Mouse (Mus musculus): ENCODE results near the gene B230104I21Rik. TPM values are rescaled to one million over a fixed set of nuclear protein-coding genes. Genes with fewer than 3 reads are reported as not detected.

B230104I21Rik gene
- polyA plus RNA-seq, 1 experiment from 2014 or later = not detected

DNA sequence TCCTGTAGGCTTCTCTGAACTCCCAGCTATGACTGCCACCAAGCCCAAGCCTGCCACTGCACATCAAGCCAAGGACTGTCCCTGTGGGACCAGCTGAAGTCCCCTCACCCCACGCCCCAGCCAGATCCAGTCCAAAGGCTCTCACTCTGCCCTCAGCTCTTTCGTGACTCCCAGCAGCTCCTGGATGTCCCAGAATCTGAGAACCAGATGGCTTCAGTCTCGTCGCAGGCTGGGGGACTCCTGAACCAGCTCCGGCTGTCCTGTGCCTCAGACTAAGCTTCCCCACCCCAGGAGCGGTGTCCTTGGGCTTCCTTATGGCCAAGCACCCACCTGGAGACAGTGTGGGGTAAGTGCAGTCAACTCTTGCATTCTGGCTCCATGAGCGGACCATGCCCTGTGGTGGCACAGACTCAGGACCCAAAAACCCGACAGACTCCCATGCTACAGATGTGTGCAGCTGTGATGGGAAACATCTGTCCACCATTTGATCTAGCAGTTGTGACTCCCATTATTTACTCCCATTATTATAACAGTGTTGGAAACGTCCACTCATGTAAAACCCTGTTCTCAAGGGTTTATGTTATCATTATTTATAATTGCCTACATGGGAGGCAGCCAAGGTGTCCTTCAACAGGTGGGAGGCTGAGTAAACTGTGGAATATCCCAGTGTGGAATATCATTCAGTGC lies 25.2 kb upstream of the B230104I21Rik start:
- H3K9ac ChIP-seq (replicated peaks; ENCODE audit: low read length) = no peak overlapping the region
- WGBS = 76% methylated on average over 9 of the region's 9 CpGs

DNA sequence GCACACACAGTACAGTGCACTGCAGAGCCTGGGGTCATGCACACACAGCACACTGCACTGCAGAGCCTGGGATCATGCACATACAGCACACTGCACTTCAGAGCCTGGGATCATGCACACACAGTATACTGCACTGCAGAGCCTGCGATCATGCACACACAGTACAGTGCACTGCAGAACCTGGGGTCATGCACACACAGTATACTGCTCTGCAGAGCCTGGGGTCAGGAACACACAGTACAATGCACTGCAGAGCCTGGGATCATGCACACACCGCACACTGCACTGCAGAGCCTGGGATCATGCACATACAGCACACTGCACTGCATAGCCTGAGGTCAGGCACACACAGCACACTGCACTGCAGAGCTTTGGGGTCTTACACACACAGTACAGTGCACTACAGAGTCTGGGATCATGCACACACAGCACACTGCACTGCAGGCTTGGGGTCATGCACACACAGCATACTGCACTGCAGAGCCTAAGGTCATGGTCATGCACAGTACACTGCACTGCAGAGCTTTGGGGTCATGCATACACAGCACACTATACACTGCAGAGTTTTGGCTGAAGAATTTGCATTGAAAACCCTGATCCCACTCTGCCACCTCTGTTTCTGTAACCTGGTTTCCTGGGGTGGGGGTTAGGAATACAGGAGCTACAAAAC lies 23.6 kb upstream of the B230104I21Rik start:
- no peak overlapping the region for H3K9ac ChIP-seq (replicated peaks; ENCODE audit: low read length)
- no peaks in the 10 kb centered on the region for H3K27me3 ChIP-seq (ENCODE audit: control insufficient read depth, insufficient read depth, low read length)
- no peaks in the 10 kb centered on the region for H3K36me3 ChIP-seq (replicated peaks; ENCODE audit: control insufficient read depth, insufficient read depth, low read depth, low read length)
- no peaks in the 10 kb centered on the region for H3K9me3 ChIP-seq (replicated peaks; ENCODE audit: control insufficient read depth, low read length)
- 0 out of 2 replicates have a peak overlapping the region, but pooled peaks have one; percentile 35 for H3K27ac ChIP-seq (replicated peaks; ENCODE audit: low read depth, low read length)
- H3K4me3 ChIP-seq (ENCODE audit: low read depth, low read length) = no peak overlapping the region
- H3K4me2 ChIP-seq (ENCODE audit: low read depth, low read length) = no peak overlapping the region
- no peaks in the 10 kb centered on the region for H3K4me1 ChIP-seq (ENCODE audit: control insufficient read depth, insufficient read depth, low read length)
- DNase-seq (ENCODE audit: low spot score) = no peak
- WGBS = 86% methylated on average over 2 of the region's 2 CpGs
- ATAC-seq (replicated peaks; ENCODE audit: insufficient number of reproducible peaks, low FRiP score, low TSS enrichment, low read depth) = peak; percentile 63

More for the DNA sequence above, 25.2 kb upstream of the B230104I21Rik start:
- Histone ChIP-seq H3K27me3 (ENCODE audit: control insufficient read depth, insufficient read depth, low read length) (no peaks in the 10 kb centered on the region), H3K4me1 (ENCODE audit: control insufficient read depth, insufficient read depth, low read length) (no peaks in the 10 kb centered on the region), H3K4me2 (ENCODE audit: low read depth, low read length) (no peak overlapping the region), H3K9me3 (replicated peaks; ENCODE audit: control insufficient read depth, low read length) (no peaks in the 10 kb centered on the region), H3K4me3 (ENCODE audit: low read depth, low read length) (no peak overlapping the region), H3K27ac (replicated peaks; ENCODE audit: low read depth, low read length) (no peak overlapping the region), H3K36me3 (replicated peaks; ENCODE audit: control insufficient read depth, insufficient read depth, low read depth, low read length) (no peaks in the 10 kb centered on the region)
- no peak for DNase-seq (ENCODE audit: low spot score)
- ATAC-seq (replicated peaks; ENCODE audit: insufficient number of reproducible peaks, low FRiP score, low TSS enrichment, low read depth) = no peak

DNA sequence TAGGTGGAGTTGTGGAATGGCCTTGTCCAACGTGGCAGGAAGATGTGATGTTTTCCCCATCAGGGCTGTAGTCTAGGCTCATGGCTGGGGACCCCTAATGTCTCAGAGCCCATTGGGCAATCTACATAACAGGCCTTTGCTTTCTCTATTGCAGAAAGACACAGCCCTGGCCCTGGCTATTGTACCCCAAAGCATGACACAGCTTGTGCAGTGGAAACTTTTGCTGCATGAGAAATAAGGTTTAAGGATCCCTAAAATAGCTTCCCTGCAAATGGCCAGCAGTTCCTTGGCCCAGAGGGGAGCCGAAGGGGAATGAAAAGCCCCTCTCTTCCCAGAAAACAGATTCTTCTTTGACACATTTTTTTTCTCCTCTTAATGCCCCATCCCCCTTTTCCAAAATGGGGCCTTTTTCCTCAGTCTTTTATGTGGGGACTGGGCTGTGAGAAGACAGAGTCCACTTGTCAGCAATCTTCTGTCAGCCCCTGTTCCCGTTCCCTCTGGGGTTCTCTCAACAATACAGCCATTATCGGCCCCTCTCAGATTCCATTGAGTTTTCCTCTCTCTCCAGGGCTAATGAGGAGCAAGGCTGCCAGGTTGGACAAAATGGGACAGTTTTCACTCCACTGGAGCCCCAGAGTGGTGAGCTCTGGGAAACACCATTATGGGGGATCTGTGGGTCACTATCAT lies 22.8 kb upstream of the B230104I21Rik start:
- 24% methylated on average over 4 of the region's 4 CpGs for WGBS
- H3K27ac ChIP-seq (replicated peaks; ENCODE audit: low read depth, low read length) = 0 out of 2 replicates have a peak overlapping the region, but pooled peaks have one; percentile 35
- H3K27me3 ChIP-seq (ENCODE audit: control insufficient read depth, insufficient read depth, low read length) = no peaks in the 10 kb centered on the region
- DNase-seq (ENCODE audit: low spot score) (no peak), ATAC-seq (replicated peaks; ENCODE audit: insufficient number of reproducible peaks, low FRiP score, low TSS enrichment, low read depth) (no peak)
- no peaks in the 10 kb centered on the region for H3K4me1 ChIP-seq (ENCODE audit: control insufficient read depth, insufficient read depth, low read length)
- H3K9me3 ChIP-seq (replicated peaks; ENCODE audit: control insufficient read depth, low read length) = no peaks in the 10 kb centered on the region
- H3K4me2 ChIP-seq (ENCODE audit: low read depth, low read length) = no peak overlapping the region
- no peak overlapping the region for H3K4me3 ChIP-seq (ENCODE audit: low read depth, low read length)
- H3K9ac ChIP-seq (replicated peaks; ENCODE audit: low read length) = no peak overlapping the region
- H3K36me3 ChIP-seq (replicated peaks; ENCODE audit: control insufficient read depth, insufficient read depth, low read depth, low read length) = no peaks in the 10 kb centered on the region; the same call in 1 of the 2 replicates

DNA sequence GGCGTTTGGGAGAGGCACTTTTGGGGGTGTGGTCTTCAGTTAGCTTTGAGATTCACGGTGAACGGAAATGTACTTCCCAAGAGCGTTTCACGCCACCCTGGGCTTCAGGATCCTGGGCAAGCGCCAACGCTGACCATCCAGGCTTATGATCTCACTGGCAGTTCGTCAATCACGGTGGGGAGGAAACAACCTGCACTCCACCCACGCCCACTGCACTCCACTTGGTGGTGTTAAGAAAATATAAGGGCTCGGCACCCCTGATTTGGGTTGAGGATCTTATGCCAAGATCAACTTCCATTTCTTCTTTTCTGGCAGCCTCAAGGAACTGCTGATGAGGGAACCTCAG lies 22.3 kb upstream of the B230104I21Rik start:
- DNase-seq (ENCODE audit: low spot score) = no peak
- H3K36me3 ChIP-seq (replicated peaks; ENCODE audit: control insufficient read depth, insufficient read depth, low read depth, low read length) = no peaks in the 10 kb centered on the region; the same call in 1 of the 2 replicates
- H3K27me3 ChIP-seq (ENCODE audit: control insufficient read depth, insufficient read depth, low read length) = no peaks in the 10 kb centered on the region
- no peaks in the 10 kb centered on the region for H3K4me1 ChIP-seq (ENCODE audit: control insufficient read depth, insufficient read depth, low read length)
- 70% methylated on average over 11 of the region's 11 CpGs for WGBS
- no peak overlapping the region for H3K4me3 ChIP-seq (ENCODE audit: low read depth, low read length)
- no peak overlapping the region for H3K9ac ChIP-seq (replicated peaks; ENCODE audit: low read length)
- no peak overlapping the region for H3K4me2 ChIP-seq (ENCODE audit: low read depth, low read length)
- no peak overlapping the region for H3K27ac ChIP-seq (replicated peaks; ENCODE audit: low read depth, low read length)
- no peak for ATAC-seq (replicated peaks; ENCODE audit: insufficient number of reproducible peaks, low FRiP score, low TSS enrichment, low read depth)
- no peaks in the 10 kb centered on the region for H3K9me3 ChIP-seq (replicated peaks; ENCODE audit: control insufficient read depth, low read length)

DNA sequence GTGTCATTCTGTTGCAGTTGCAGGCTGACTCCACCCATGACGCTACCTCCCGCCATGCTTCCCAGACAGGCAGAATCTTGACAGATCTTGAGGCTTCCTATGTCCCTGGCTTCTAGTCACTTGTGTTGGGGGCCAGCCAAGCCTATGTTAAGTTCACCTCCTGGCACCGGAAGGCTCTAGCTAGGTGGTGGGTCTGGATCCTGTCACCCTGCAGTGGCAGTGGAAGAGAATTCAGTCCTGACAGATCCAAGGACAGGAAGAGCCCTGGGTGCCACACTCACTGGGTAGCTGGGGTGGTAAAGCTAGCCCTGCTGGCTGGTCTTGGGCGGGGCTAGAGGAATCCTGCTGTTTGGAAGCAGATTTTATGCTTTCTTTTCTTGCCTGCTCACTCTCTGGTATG lies 10.5 kb upstream of the B230104I21Rik start:
- no peak for DNase-seq (ENCODE audit: low spot score)
- ATAC-seq (replicated peaks; ENCODE audit: insufficient number of reproducible peaks, low FRiP score, low TSS enrichment, low read depth) = no peak
- no peaks in the 10 kb centered on the region for H3K9me3 ChIP-seq (replicated peaks; ENCODE audit: control insufficient read depth, low read length)
- H3K9ac ChIP-seq (replicated peaks; ENCODE audit: low read length) = no peak overlapping the region
- no peaks in the 10 kb centered on the region for H3K36me3 ChIP-seq (replicated peaks; ENCODE audit: control insufficient read depth, insufficient read depth, low read depth, low read length)
- H3K4me1 ChIP-seq (ENCODE audit: control insufficient read depth, insufficient read depth, low read length) = no peaks in the 10 kb centered on the region; the same call in 1 of the 2 replicates
- H3K27ac ChIP-seq (replicated peaks; ENCODE audit: low read depth, low read length) = no peak overlapping the region
- WGBS = 73% methylated on average over 4 of the region's 4 CpGs
- H3K4me3 ChIP-seq (ENCODE audit: low read depth, low read length) = no peak overlapping the region
- H3K27me3 ChIP-seq (ENCODE audit: control insufficient read depth, insufficient read depth, low read length) = no peaks in the 10 kb centered on the region
- H3K4me2 ChIP-seq (ENCODE audit: low read depth, low read length) = no peak overlapping the region

DNA sequence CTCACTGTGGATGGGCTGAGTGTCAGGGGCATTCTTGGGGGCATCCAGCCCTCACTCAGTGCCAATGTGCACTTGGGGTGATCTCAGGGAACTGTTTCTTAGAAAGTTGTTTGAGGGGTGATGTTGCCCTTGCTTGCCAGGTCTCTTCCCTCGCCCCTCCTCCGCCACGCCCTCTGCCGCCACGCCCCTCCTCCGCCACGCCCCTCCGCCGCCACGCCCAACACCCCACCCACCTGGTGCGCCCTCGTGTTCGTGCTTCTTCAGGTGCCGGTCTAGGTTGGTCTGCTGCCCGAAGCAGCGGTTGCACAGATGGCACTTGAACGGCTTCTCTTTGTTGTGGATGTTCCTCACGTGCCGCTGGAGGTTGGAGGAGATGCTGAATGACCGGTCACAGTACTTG lies 7.5 kb upstream of the B230104I21Rik start:
- DNase-seq (ENCODE audit: low spot score) = no peak
- no peak overlapping the region for H3K9ac ChIP-seq (replicated peaks; ENCODE audit: low read length)
- H3K4me1 ChIP-seq (ENCODE audit: control insufficient read depth, insufficient read depth, low read length) = peaks cover 4% of the 10 kb centered on the region; the same call in 1 of the 2 replicates
- H3K36me3 ChIP-seq (replicated peaks; ENCODE audit: control insufficient read depth, insufficient read depth, low read depth, low read length) = no peaks in the 10 kb centered on the region
- H3K9me3 ChIP-seq (replicated peaks; ENCODE audit: control insufficient read depth, low read length) = no peaks in the 10 kb centered on the region
- no peak overlapping the region for H3K4me3 ChIP-seq (ENCODE audit: low read depth, low read length)
- no peak overlapping the region for H3K27ac ChIP-seq (replicated peaks; ENCODE audit: low read depth, low read length)
- 9% methylated on average over 20 of the region's 20 CpGs for WGBS
- no peak overlapping the region for H3K4me2 ChIP-seq (ENCODE audit: low read depth, low read length)
- ATAC-seq (replicated peaks; ENCODE audit: insufficient number of reproducible peaks, low FRiP score, low TSS enrichment, low read depth) = peak; percentile 4; the same call in 1 of the 2 replicates
- no peaks in the 10 kb centered on the region for H3K27me3 ChIP-seq (ENCODE audit: control insufficient read depth, insufficient read depth, low read length)

DNA sequence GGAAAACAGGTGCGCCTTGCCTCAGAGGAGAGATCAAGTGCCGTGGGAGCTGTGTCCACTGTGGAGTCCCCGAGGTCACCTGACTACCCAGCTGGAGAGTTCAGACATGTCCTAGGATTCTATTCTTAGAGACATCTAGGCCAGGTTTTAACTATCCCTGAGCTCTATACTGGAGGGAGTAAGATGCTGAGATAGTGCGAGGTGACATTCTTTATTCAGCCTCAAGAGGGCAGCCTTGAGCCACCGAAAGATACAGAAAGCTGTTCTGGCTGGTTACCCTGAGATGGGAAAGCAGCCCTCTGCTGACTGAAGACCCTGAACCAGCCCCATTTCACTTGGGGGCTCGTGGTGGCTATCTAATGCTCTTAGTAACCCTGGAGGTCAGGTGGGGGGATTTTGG lies 7.1 kb upstream of the B230104I21Rik start:
- WGBS = 9% methylated on average over 6 of the region's 6 CpGs
- no peak overlapping the region for H3K4me2 ChIP-seq (ENCODE audit: low read depth, low read length)
- H3K9me3 ChIP-seq (replicated peaks; ENCODE audit: control insufficient read depth, low read length) = no peaks in the 10 kb centered on the region
- H3K27me3 ChIP-seq (ENCODE audit: control insufficient read depth, insufficient read depth, low read length) = no peaks in the 10 kb centered on the region
- no peak overlapping the region for H3K9ac ChIP-seq (replicated peaks; ENCODE audit: low read length)
- H3K4me3 ChIP-seq (ENCODE audit: low read depth, low read length) = no peak overlapping the region
- peak; percentile 54; the same call in 1 of the 2 replicates for ATAC-seq (replicated peaks; ENCODE audit: insufficient number of reproducible peaks, low FRiP score, low TSS enrichment, low read depth)
- peak overlapping the region; percentile 3; the same call in 1 of the 2 replicates for H3K27ac ChIP-seq (replicated peaks; ENCODE audit: low read depth, low read length)
- H3K36me3 ChIP-seq (replicated peaks; ENCODE audit: control insufficient read depth, insufficient read depth, low read depth, low read length) = no peaks in the 10 kb centered on the region
- DNase-seq (ENCODE audit: low spot score) = peak; percentile 90
- peaks cover 4% of the 10 kb centered on the region; the same call in 1 of the 2 replicates for H3K4me1 ChIP-seq (ENCODE audit: control insufficient read depth, insufficient read depth, low read length)

DNA sequence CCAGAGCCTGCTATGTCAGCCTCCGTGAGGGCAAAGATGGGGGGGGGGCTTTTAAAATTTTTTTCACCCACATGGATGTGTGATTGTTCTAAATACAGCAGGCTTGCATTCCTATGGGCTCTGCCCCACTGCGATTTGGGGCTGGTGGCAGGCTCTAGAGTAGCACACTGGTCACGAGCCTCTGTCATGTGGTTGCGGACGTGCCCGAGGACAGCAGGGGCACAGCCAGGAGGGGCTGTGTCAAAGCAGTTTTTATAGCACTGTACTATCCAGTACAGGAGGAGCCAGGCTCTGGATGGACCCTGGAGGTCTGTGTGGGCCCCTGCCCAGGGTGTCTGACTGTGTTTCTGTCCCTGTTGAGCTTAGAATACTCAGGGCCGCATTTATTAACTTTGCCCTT lies 5.9 kb upstream of the B230104I21Rik start:
- WGBS = 87% methylated on average over 7 of the region's 7 CpGs
- ATAC-seq (replicated peaks; ENCODE audit: insufficient number of reproducible peaks, low FRiP score, low TSS enrichment, low read depth) (no peak), DNase-seq (ENCODE audit: low spot score) (no peak)
- Histone ChIP-seq H3K27ac (replicated peaks; ENCODE audit: low read depth, low read length) (no peak overlapping the region), H3K4me1 (ENCODE audit: control insufficient read depth, insufficient read depth, low read length) (peaks cover 4% of the 10 kb centered on the region; the same call in 1 of the 2 replicates), H3K9me3 (replicated peaks; ENCODE audit: control insufficient read depth, low read length) (no peaks in the 10 kb centered on the region), H3K27me3 (ENCODE audit: control insufficient read depth, insufficient read depth, low read length) (no peaks in the 10 kb centered on the region), H3K9ac (replicated peaks; ENCODE audit: low read length) (no peak overlapping the region), H3K4me2 (ENCODE audit: low read depth, low read length) (no peak overlapping the region), H3K4me3 (ENCODE audit: low read depth, low read length) (no peak overlapping the region), H3K36me3 (replicated peaks; ENCODE audit: control insufficient read depth, insufficient read depth, low read depth, low read length) (no peaks in the 10 kb centered on the region)

Data from embryonic facial prominence, embryonic 11.5 days (tissue).